18 mouse cellular contexts compared by ENCODE assay signal in the genomic region with DNA sequence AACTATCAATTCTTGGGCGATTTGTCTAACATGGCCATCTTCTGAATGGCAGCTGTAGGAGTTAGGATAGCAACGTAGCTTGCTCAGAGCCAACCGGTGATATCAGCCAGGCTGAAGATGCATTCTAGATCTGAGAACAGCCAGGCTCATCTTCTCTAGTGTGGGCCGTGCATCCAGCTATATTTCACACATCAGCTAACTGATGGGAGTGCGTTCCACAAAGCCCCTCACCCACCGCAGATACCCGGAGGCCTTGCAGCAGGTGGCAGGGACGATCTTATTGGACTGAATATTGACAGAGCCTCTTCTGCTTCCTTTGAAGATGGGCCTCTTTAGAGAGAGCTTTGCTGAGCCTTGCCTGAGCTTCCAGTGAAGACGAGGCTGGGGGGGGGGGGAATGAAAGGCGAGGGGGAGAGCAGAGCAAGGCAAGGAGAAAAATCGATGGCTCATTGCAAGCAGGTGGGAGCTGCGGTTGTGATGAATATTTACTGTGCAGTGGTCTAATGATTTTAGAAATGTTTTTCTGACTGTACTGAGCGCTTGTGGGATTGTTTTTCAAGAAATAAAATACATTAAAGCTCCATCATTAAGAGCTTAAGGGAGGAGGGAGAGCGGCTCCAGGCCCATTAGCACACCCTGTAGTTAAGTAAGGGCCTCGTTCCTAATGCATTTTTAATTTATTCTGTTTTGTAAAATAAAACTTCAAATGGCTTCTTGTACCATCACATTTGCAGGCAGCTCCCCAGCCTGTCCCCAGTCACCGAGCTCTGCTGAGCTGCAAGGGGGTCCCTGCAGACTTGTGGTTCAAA.
A peak's percentile ranks its signal among the peaks of the same experiment; 100 is the strongest.
DNase-seq lines count a peak whose midpoint lies in the region; ATAC-seq and TF ChIP-seq lines count a peak whose summit lies in the region.
"Had no signal": no experiment of that assay in that cellular context is flagged by ENCODE, and none has a peak within 500 bp of the region (broad histone marks: within the 10 kb centered on the region; RNA-seq: fewer than 3 reads in every experiment).

No protein-coding gene starts in this region.

- H3K9ac ChIP-seq in hindbrain, embryonic 13.5 days, result no peak overlapping the region
- H3K9ac ChIP-seq in hindbrain, embryonic 11.5 days (ENCODE audit: low read depth, low read length), result no peak overlapping the region
- H3K9ac ChIP-seq in forebrain, postnatal 0 days, result no peak overlapping the region
- H3K9ac ChIP-seq in midbrain, embryonic 11.5 days (ENCODE audit: low read length), result no peak overlapping the region
- no peak overlapping the region for H3K9ac ChIP-seq in neural tube, embryonic 14.5 days (replicated peaks; ENCODE audit: low read depth, low read length)
- H3K9ac ChIP-seq: embryonic facial prominence, embryonic 13.5 days; limb, embryonic 15.5 days had no signal

- no peaks in the 10 kb centered on the region for H3K27me3 ChIP-seq in hindbrain, embryonic 13.5 days
- no peaks in the 10 kb centered on the region for H3K27me3 ChIP-seq in hindbrain, embryonic 11.5 days (ENCODE audit: control insufficient read depth, insufficient read depth, low read length)
- no peaks in the 10 kb centered on the region for H3K27me3 ChIP-seq in forebrain, postnatal 0 days (ENCODE audit: insufficient read depth, low read length)
- H3K27me3 ChIP-seq in midbrain, embryonic 11.5 days (ENCODE audit: control insufficient read depth, insufficient read depth, low read length), result no peaks in the 10 kb centered on the region
- no peaks in the 10 kb centered on the region for H3K27me3 ChIP-seq in neural tube, embryonic 14.5 days (ENCODE audit: control insufficient read depth, insufficient read depth, low read length)
- H3K27me3 ChIP-seq: embryonic facial prominence, embryonic 13.5 days; limb, embryonic 15.5 days had no signal

- no peak for TF ChIP-seq CTCF in forebrain, postnatal 0 days (IDR thresholded peaks at IDR 0.05; ENCODE audit: low read depth)

- H3K27ac ChIP-seq in hindbrain, embryonic 13.5 days, result peak overlapping the region; percentile 64
- no peak overlapping the region for H3K27ac ChIP-seq in hindbrain, embryonic 11.5 days (ENCODE audit: low read depth, low read length)
- H3K27ac ChIP-seq in forebrain, postnatal 0 days (ENCODE audit: low read depth, low read length), result no peak overlapping the region
- no peak overlapping the region for H3K27ac ChIP-seq in midbrain, embryonic 11.5 days (ENCODE audit: low read depth, low read length)
- H3K27ac ChIP-seq in neural tube, embryonic 14.5 days (ENCODE audit: low read depth, low read length), result no peak overlapping the region
- H3K27ac ChIP-seq: embryonic facial prominence, embryonic 13.5 days; limb, embryonic 15.5 days had no signal

- H3K9me3 ChIP-seq in hindbrain, embryonic 13.5 days, result no peaks in the 10 kb centered on the region
- H3K9me3 ChIP-seq in hindbrain, embryonic 11.5 days (ENCODE audit: control insufficient read depth, low read length), result no peaks in the 10 kb centered on the region
- H3K9me3 ChIP-seq in forebrain, postnatal 0 days (ENCODE audit: low read length), result no peaks in the 10 kb centered on the region
- H3K9me3 ChIP-seq in midbrain, embryonic 11.5 days (ENCODE audit: control insufficient read depth, low read length), result no peaks in the 10 kb centered on the region
- H3K9me3 ChIP-seq in neural tube, embryonic 14.5 days (ENCODE audit: control insufficient read depth, low read length), result no peaks in the 10 kb centered on the region
- H3K9me3 ChIP-seq: embryonic facial prominence, embryonic 13.5 days; limb, embryonic 15.5 days had no signal

- H3K36me3 ChIP-seq in hindbrain, embryonic 13.5 days, result no peaks in the 10 kb centered on the region
- H3K36me3 ChIP-seq in hindbrain, embryonic 11.5 days (ENCODE audit: control insufficient read depth, insufficient read depth, low read length), result no peaks in the 10 kb centered on the region
- no peaks in the 10 kb centered on the region for H3K36me3 ChIP-seq in forebrain, postnatal 0 days (ENCODE audit: insufficient read depth)
- H3K36me3 ChIP-seq in midbrain, embryonic 11.5 days (ENCODE audit: control insufficient read depth, insufficient read depth, low read length), result no peaks in the 10 kb centered on the region
- no peaks in the 10 kb centered on the region for H3K36me3 ChIP-seq in neural tube, embryonic 14.5 days (ENCODE audit: control insufficient read depth, insufficient read depth, low read length)
- H3K36me3 ChIP-seq: embryonic facial prominence, embryonic 13.5 days; limb, embryonic 15.5 days had no signal

- ATAC-seq in hindbrain, embryonic 13.5 days (ENCODE audit: low FRiP score), result peak; percentile 72
- no peak for ATAC-seq in hindbrain, embryonic 11.5 days (ENCODE audit: low FRiP score)
- ATAC-seq in forebrain, postnatal 0 days, result peak; percentile 54; the same call in 1 of the 2 replicates
- peak; percentile 76 for ATAC-seq in midbrain, embryonic 11.5 days (ENCODE audit: low FRiP score)
- peak; percentile 68 for ATAC-seq in neural tube, embryonic 14.5 days (ENCODE audit: low read depth)
- ATAC-seq: inflammation-experienced regulatory T-cells, adult 6 months; lung, postnatal 0 days had no signal

- H3K4me1 ChIP-seq in hindbrain, embryonic 13.5 days (replicated peaks), result peaks cover 18% of the 10 kb centered on the region
- no peaks in the 10 kb centered on the region for H3K4me1 ChIP-seq in hindbrain, embryonic 11.5 days (replicated peaks; ENCODE audit: control insufficient read depth, insufficient read depth, low read length)
- no peaks in the 10 kb centered on the region for H3K4me1 ChIP-seq in forebrain, postnatal 0 days (ENCODE audit: insufficient read depth)
- H3K4me1 ChIP-seq in midbrain, embryonic 11.5 days (ENCODE audit: control insufficient read depth, insufficient read depth, low read length), result no peaks in the 10 kb centered on the region
- H3K4me1 ChIP-seq in neural tube, embryonic 14.5 days (ENCODE audit: control insufficient read depth, insufficient read depth, low read length), result 0 out of 2 replicates have a peak, but pooled peaks cover 6% of the 10 kb centered on the region
- H3K4me1 ChIP-seq: embryonic facial prominence, embryonic 13.5 days; limb, embryonic 15.5 days had no signal

- no peak overlapping the region for H3K4me3 ChIP-seq in hindbrain, embryonic 13.5 days
- no peak overlapping the region for H3K4me3 ChIP-seq in hindbrain, embryonic 11.5 days (ENCODE audit: low read depth, low read length)
- no peak overlapping the region for H3K4me3 ChIP-seq in forebrain, postnatal 0 days (ENCODE audit: low read depth, low read length)
- no peak overlapping the region for H3K4me3 ChIP-seq in midbrain, embryonic 11.5 days (ENCODE audit: low read depth, low read length)
- H3K4me3 ChIP-seq in neural tube, embryonic 14.5 days (ENCODE audit: low read depth, low read length), result no peak overlapping the region
- H3K4me3 ChIP-seq: embryonic facial prominence, embryonic 13.5 days; limb, embryonic 15.5 days had no signal

- no peak for DNase-seq in hindbrain, embryonic 11.5 days (ENCODE audit: low spot score)
- no peak for DNase-seq in forebrain, postnatal 0 days
- DNase-seq in midbrain, embryonic 11.5 days (ENCODE audit: low spot score, missing footprints), result no peak
- no peak for DNase-seq in right cerebral cortex, adult 2 months (ENCODE audit: low spot score in 2 of 2)
- DNase-seq in testis, postnatal 10 days (ENCODE audit: low spot score), result no peak
- DNase-seq: cerebellum, adult 2 months; heart, postnatal 10 days; kidney, adult 2 months; kidney, postnatal 10 days; right cerebral cortex, adult 18-20 months; thymus, postnatal 36 days had no signal

- WGBS in hindbrain, embryonic 13.5 days, result 71% methylated on average over 16 of the region's 16 CpGs
- 84% methylated on average over 16 of the region's 16 CpGs for WGBS in hindbrain, embryonic 11.5 days
- 67% methylated on average over 15 of the region's 16 CpGs for WGBS in forebrain, postnatal 0 days
- WGBS in midbrain, embryonic 11.5 days, result 75% methylated on average over 16 of the region's 16 CpGs
- 55% methylated on average over 15 of the region's 16 CpGs for WGBS in neural tube, embryonic 14.5 days

- H3K4me2 ChIP-seq in hindbrain, embryonic 13.5 days, result no peak overlapping the region
- no peak overlapping the region for H3K4me2 ChIP-seq in hindbrain, embryonic 11.5 days (replicated peaks; ENCODE audit: low read depth, low read length)
- no peak overlapping the region for H3K4me2 ChIP-seq in forebrain, postnatal 0 days (ENCODE audit: low read depth)
- H3K4me2 ChIP-seq in midbrain, embryonic 11.5 days, result no peak overlapping the region
- H3K4me2 ChIP-seq in neural tube, embryonic 14.5 days (ENCODE audit: low read depth, low read length), result no peak overlapping the region
- H3K4me2 ChIP-seq: embryonic facial prominence, embryonic 13.5 days; heart, embryonic 11.5 days; limb, embryonic 15.5 days had no signal
